Mouse (Mus musculus): ENCODE results near the gene Eci3.
"Not testable (repeated sequence)": the region's sequence is repeated elsewhere in the genome, so short reads cannot be mapped to it uniquely, and the experiment has no call there.

Eci3 gene

DNA sequence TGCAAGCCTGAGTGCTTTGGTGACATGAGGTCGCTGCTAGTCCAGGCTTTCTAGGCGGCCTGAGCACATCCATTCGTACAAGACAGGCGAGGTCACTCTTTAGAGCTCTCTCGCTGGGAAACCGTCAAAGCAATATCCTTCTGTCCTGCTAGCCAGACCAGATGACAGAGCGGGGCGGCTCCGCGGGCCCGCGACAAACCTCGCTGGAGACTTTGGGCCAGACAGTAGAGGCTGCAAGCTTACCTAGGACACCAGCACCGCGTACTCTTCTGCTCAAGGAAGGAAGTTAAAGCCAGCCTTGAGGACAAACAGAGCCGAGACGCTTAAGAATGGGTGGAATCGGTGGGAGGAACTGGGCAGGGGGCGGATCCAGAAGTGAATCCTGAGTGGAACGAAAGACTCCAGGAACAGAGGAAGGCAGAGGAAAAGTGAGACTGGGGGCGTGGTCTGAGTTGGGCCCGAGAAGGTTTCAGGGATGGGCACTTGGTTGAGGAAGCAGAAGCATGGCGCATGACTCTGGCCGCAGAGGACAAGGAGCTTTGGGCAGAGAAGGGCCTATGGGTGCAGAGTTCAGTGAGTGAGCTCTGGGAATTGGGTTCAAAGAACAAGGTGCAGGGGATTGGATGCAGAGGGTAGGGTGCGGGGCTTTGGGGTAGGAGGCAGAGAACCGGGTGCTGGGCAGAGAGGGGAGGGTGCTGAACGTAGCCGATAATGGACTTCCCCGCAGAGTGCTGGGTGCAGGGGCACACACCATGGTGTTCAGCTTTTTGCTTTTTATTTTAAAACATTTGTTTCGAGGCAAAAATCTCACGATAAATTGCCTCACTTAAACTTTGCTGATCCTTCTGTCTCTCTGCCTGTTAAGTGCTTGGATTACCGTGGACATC lies at the start of gene Eci3:
Eci3 (minus strand) TSS at position 300 of the 887 bp plus-strand sequence.
- in situ Hi-C loops (cut with MboI), result no loop called here

GRCm38 (mm10) chr13:34995925-34996324 lies 32.3 kb upstream of the Eci3 start:
- in situ Hi-C loops (cut with MboI), result no loop called here

- in situ Hi-C loops (cut with MboI), result no loop called here
These were observed 30.6 kb upstream of the Eci3 start for GRCm38 (mm10) chr13:34993983-34994811.

- in situ Hi-C loops (cut with MboI), result no loop called here
These were observed 30.0 kb upstream of the Eci3 start for GRCm38 (mm10) chr13:34993595-34993982.

DNA sequence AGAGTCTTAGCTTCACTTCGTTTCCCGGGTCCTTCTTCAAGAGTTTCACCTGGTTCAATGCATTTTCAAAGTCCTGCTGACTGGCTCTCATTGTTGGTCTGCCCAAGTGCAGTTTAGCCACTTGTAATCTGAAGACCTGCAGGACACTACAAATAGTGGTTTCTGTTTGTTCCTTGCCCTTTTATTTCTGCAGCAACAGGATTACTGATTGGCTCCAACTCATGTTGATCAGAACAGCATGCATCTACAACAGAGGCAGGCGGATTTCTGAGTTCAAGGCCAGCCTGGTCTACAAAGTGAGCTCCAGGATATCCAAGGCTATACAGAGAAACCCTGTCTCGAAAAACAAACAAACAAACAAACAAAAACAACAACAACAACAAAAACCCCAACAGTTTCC lies 29.5 kb upstream of the Eci3 start:
- in situ Hi-C loops (cut with MboI), result no loop called here

- in situ Hi-C loops (cut with MboI), result no loop called here
These were observed 28.1 kb upstream of the Eci3 start for GRCm38 (mm10) chr13:34991581-34992273.

DNA sequence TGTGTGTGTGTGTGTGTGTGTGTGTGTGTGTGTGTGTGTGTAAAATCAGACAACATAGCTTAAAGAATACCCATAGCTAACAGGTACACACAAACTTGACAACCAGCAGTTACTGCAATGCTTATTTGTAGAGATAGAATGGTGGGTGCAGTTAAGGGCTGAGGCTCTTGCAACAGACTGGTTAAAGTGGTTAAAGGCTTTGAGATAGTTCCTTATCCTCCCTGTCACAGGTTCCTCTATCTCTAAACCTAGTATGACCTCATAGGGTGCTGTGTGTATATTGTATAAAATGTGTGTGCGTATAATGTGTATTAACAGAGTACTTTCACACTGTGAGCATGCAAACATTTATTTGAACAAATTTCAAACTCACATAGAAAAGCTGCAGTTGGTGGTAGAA lies 19.9 kb upstream of the Eci3 start:
- in situ Hi-C loops (cut with MboI), result not testable (repeated sequence)

GRCm38 (mm10) chr13:34978635-34979034 lies 15.0 kb upstream of the Eci3 start:
- in situ Hi-C loops (cut with MboI), result not testable (repeated sequence)

DNA sequence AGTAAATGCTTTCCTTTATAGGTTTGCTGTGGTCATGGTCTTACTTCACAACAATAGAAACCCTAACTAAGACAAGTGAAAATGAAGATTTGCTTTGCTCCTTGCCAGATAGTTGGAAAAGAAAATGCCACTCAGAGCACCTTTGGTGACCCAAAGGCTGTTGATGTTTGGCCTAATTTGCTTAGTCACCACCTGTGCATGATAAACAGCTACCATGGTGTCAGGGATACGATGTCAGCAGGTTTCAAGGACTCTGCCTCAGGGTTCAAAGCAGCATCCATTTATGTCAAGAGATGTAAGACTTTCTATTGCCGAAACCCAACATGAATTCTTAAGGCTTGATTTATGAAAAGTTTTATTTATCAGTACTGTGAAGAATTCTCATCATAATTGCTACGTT lies 13.8 kb upstream of the Eci3 start:
- in situ Hi-C loops (cut with MboI), result no loop called here

- in situ Hi-C loops (cut with MboI), result no loop called here
These were observed 12.5 kb upstream of the Eci3 start for GRCm38 (mm10) chr13:34976116-34976515.

GRCm38 (mm10) chr13:34973770-34974169 lies 10.2 kb upstream of the Eci3 start:
- in situ Hi-C loops (cut with MboI), result no loop called here

- in situ Hi-C loops (cut with MboI), result no loop called here
These were observed 9.5 kb upstream of the Eci3 start for GRCm38 (mm10) chr13:34973149-34973548.

DNA sequence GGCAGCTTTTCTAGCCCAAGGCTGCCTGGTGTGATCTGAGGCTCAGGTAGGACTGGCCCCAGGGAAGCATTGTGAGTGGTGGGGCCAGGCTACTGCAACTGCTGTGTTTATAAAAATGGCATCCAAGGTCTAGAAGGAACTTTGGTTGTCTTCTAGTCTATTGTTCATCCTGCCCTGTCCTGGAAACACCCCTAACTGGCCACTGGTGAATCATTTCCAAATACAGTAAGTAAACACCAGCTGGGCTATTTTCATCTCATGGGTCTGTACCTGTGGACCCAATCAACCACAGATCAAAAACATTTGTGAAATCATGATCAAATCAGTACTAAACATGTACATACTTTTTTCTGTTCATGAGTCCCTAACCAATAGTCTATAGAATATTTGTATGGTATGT lies 8.8 kb upstream of the Eci3 start:
- in situ Hi-C loops (cut with MboI), result not testable (repeated sequence)

GRCm38 (mm10) chr13:34965647-34966046 lies 2.0 kb upstream of the Eci3 start:
- in situ Hi-C loops (cut with MboI), result not testable (repeated sequence)

DNA sequence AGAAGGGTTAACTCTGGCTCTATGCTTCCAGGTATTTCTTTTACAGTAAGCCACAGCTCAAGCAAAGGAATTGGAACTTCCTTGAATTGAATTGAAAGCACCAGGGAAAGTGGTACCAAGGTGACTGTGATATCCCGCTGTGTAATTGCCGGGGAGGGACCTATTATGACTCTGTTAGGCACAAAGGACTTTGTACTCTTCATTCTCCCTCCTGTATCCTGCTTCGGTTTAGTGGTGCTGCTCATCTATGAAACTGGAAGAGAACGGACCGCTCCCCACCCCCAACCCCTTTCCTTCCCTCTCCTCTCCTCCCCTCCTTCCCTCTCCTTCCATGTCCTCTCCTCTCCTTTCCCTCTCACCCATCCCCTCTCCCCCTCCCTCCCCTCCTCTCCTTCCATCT lies 1.3 kb upstream of the Eci3 start:
- in situ Hi-C loops (cut with MboI), result no loop called here

GRCm38 (mm10) chr13:34964419-34964818 lies 809 bp upstream of the Eci3 start:
- in situ Hi-C loops (cut with MboI), result no loop called here

- in situ Hi-C loops (cut with MboI), result no loop called here
These were observed 2.4 kb downstream of the Eci3 start for GRCm38 (mm10) chr13:34960996-34961770.

DNA sequence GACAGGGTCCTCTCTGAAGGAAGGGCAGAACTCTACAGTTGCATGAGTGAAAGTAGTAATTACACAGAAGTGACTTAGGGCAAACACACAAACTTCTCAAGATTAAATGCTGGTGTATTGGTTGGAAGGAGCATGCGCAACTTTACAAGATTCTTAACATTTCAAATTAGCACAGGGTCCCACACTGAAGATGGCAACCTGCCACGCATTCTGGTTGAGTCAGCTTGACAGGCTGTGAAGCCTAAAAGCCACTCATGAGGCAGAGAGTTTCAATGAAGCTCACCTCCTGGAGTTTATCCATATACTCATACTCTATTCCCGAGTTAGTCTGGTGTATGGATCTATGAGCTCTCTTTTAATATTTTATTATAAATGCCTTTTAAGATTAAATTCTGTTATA lies 5.5 kb downstream of the Eci3 start:
- in situ Hi-C loops (cut with MboI), result not testable (repeated sequence)

DNA sequence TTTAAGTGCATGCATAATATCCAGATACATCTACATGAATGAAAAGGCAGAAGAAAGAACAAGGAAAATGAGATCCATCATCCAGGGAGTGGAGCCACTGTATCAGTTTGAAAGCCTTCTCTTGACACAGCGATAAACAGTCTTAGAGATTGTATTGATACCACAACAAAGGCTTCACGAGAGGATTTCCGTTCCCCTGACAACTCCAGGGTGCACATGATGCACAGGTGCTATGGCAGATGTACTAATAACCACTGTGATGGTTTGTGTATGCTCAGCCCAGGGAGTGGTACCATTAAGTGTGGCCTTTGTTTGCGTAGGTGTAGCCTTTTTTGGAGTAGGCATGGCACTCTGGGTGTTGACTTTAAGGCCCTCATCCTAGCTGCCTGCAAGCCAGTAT lies 6.7 kb downstream of the Eci3 start:
- in situ Hi-C loops (cut with MboI), result no loop called here

GRCm38 (mm10) chr13:34951437-34951836 lies 12.2 kb downstream of the Eci3 start:
- in situ Hi-C loops (cut with MboI), result not testable (repeated sequence)

DNA sequence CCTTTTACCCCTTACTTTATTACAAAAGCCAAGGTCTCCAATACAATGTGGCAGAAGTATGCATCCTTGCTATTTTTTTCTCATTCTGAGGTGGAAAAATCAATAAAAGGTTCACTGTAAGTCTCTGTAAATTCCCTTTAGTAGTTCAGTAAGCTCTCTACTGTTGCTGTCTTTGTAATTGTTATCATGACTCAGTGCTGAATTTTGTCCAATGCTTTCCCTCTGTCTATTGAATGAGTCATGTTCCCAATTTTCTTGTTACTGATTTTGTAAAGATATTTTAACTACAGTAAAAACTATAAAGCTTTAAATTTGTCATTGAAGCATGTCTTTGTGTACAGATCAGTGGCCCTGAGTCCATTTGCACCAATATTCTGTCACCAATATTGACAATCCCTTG lies 21.2 kb downstream of the Eci3 start:
- in situ Hi-C loops (cut with MboI), result no loop called here
